Mouse (Mus musculus) spleen, adult 2 months (tissue): ENCODE data around the gene Ip6k1. TPM values are rescaled to one million over a fixed set of nuclear protein-coding genes. Genes with fewer than 3 reads are reported as not detected.
"Not testable (repeated sequence)": the region's sequence is repeated elsewhere in the genome, so short reads cannot be mapped to it uniquely, and the experiment has no call there.

Experiments used
- DNase-seq, 2 experiments: peaks; one replicate each; pipeline versions ENCODE4 v3.0.0 to v3.0.0-alpha.2; 2012 to 2021; ENCODE audit warnings: low spot score in 2 of 2, low read depth in 1 of 2
- H3K27ac ChIP-seq: fragments of 200-500 bp; 2 replicates; pipeline ENCODE4 v1.5.1; 2012; ENCODE audit warnings: low read length, inconsistent platforms; ENCODE audit not compliant: insufficient read depth
- H3K27me3 ChIP-seq: fragments of 200-500 bp; 2 replicates; pipeline ENCODE4 v1.6.1; 2012; ENCODE audit warnings: mild to moderate bottlenecking, moderate library complexity, low read length, inconsistent platforms; ENCODE audit not compliant: control insufficient read depth, insufficient read depth
- H3K36me3 ChIP-seq: fragments of 200-500 bp; 2 replicates; pipeline ENCODE4 v1.6.1; 2012; ENCODE audit warnings: mild to moderate bottlenecking, low read length, inconsistent platforms; ENCODE audit not compliant: control insufficient read depth, insufficient read depth
- H3K4me1 ChIP-seq: fragments of 200-500 bp; 2 replicates; pipeline ENCODE4 v1.6.1; 2011; ENCODE audit warnings: inconsistent platforms; ENCODE audit not compliant: control insufficient read depth, insufficient read depth, insufficient read length
- H3K4me3 ChIP-seq: fragments of 200-500 bp; 2 replicates; pipeline ENCODE4 v1.5.1; 2011; ENCODE audit warnings: mild to moderate bottlenecking, inconsistent platforms; ENCODE audit not compliant: insufficient read depth, insufficient read length; ENCODE audit errors: extremely low read depth
- CTCF ChIP-seq: fragments of 200-500 bp; IDR thresholded peaks from 2 replicates; pipeline ENCODE4 v1.5.1; 2011; ENCODE audit warnings: mild to moderate bottlenecking, inconsistent platforms; ENCODE audit not compliant: insufficient read depth, insufficient read length, insufficient replicate concordance; ENCODE audit errors: extremely low read depth
- POLR2A ChIP-seq: fragments of 200-500 bp; IDR thresholded peaks from 2 replicates; pipeline ENCODE4 v1.6.1; 2011; ENCODE audit warnings: low read depth, low read length, inconsistent platforms
- WGBS: fragments of 180-500 bp; shearing (Covaris S2); methylation state at CpG from one replicate; pipeline ENCODE4 v1.1.7; 2018; 5-methylcytosine and 5-hydroxymethylcytosine counted together
- polyA plus RNA-seq: library from polyadenylated mRNA; depleted of rRNA; stranded (reverse); fragments of >200 nt; gene quantifications from 2 replicates; pipeline ENCODE4 v1.2.3, GENCODE M21; 2012

The Ip6k1 gene
- polyA plus RNA-seq, 1 experiment: 118 TPM

DNA sequence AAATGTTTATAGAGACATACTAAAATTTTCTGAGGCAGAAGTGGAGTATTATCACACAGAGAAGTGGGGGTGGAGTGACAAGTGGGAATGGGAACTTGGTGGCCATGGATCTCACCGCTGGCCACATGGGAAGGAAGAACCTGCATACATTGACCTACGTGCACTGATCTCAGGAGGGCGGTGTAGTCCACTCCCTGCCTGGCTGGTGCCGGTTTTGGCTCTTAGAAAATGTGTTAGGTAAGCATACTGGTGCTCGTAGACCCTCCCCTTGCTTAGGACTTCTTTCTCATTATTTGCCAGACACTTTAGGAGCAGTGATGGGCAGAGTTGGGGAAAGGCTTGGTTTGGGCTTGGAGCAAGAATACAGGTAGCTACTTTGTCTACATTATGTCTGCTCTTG lies 5.7 kb downstream of the Ip6k1 start:
- peaks cover 7% of the 10 kb centered on the region; the same call in 1 of the 2 replicates for H3K4me1 ChIP-seq
- TF ChIP-seq POLR2A: no peak
- TF ChIP-seq CTCF: no peak
- no peak overlapping the region for H3K27ac ChIP-seq
- no peaks in the 10 kb centered on the region for H3K27me3 ChIP-seq
- peaks cover 3% of the 10 kb centered on the region for H3K36me3 ChIP-seq
- 91% methylated on average over 5 of the region's 5 CpGs for WGBS
- DNase-seq: no peak
- no peak overlapping the region for H3K4me3 ChIP-seq

DNA sequence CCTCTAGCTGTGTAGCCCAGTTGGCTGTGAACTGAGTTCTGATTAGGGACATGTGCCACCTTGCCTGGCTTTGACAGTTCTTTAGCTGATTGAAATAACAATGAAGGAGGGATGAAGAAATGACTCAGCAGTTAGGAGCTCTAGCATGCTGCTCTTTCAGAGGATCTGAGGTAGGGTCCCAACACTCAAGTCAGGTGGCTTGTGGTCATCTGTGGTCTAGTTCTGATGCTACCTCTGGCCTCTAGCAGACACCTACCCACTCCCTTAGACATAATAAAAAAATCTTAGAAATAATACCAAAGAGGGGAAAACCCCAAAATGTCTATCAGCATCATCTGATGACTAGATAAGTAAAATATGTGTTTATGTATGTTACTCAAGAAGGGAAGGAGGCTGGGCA lies 8.1 kb downstream of the Ip6k1 start:
- TF ChIP-seq POLR2A (no peak), CTCF (no peak)
- no peak overlapping the region for H3K4me3 ChIP-seq
- no peak overlapping the region for H3K27ac ChIP-seq
- H3K36me3 ChIP-seq: peaks cover 5% of the 10 kb centered on the region
- H3K4me1 ChIP-seq: 0 out of 2 replicates have a peak, but pooled peaks cover 2% of the 10 kb centered on the region
- no peaks in the 10 kb centered on the region for H3K27me3 ChIP-seq
- no peak for DNase-seq

DNA sequence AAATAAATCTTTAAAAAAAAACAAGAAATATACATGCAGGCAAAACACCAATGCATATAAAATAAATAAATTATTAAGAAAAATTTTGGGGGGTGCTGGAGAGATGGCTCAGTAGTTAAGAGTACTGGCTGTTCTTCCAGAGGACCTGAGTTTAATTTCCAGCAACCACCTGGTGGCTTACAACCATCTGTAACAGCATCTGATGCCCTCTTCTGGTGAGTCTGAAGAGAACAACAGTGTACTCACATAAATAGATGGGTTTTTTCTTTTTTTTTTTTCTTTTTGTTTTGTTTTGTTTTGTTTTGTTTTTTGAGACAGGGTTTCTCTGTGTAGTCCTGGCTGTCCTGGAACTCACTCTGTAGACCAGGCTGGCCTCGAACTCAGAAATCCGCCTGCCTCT lies 11.3 kb downstream of the Ip6k1 start:
- H3K27me3 ChIP-seq, H3K27ac ChIP-seq, DNase-seq, H3K4me1 ChIP-seq, H3K4me3 ChIP-seq, H3K36me3 ChIP-seq: not testable (repeated sequence)
- WGBS: 100% methylated on average over 2 of the region's 2 CpGs

DNA sequence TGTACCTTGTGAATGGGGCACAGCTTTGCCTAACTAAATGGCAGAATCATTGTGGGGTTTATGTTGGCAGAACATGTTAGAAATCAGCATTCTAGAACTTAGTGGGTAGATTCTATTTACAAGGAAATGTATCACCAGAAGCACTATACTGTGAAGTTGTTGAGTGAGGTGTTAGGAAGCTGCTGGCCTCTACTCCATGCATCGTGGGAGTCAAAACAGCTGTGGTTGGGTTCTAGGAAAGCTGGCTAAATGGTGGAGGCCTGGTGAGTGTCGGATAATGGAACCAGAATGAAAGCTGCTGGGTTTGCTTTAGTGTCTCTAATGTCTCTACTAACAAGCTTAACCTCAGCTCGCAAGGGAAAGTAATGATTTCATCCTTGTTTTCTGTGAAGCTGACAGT lies 14.8 kb downstream of the Ip6k1 start:
- 93% methylated on average over 3 of the region's 3 CpGs for WGBS
- TF ChIP-seq CTCF: no peak
- TF ChIP-seq POLR2A: no peak
- Histone ChIP-seq H3K4me1 (no peaks in the 10 kb centered on the region), H3K27ac (no peak overlapping the region), H3K36me3 (peaks cover 5% of the 10 kb centered on the region; the same call in 1 of the 2 replicates), H3K4me3 (no peak overlapping the region), H3K27me3 (no peaks in the 10 kb centered on the region)
- no peak for DNase-seq

DNA sequence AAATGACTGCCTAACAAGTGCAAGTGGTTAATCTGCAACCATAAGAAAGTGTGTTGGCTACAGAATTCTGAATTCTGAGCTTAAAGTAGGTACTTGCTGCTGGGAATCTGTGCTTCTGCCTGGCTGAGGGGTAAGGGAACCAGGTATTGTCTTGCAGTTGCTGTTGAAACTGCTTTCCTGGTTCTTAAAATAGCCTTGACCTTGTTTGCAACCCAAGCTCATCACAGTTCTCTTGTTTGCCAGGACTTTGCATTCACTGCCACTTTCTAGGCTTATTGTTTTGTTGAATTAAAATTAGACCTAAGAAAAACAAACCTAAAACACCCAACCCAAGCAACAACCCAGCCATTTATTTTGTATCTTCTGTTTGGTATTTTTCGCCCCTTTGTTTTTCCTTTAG lies 18.4 kb downstream of the Ip6k1 start:
- TF ChIP-seq CTCF: no peak
- WGBS: 90% methylated on average over 1 of the region's 1 CpGs
- H3K27ac ChIP-seq: no peak overlapping the region
- H3K4me3 ChIP-seq: no peak overlapping the region
- peaks cover 13% of the 10 kb centered on the region for H3K36me3 ChIP-seq
- no peaks in the 10 kb centered on the region for H3K27me3 ChIP-seq
- H3K4me1 ChIP-seq: no peaks in the 10 kb centered on the region
- no peak for DNase-seq

DNA sequence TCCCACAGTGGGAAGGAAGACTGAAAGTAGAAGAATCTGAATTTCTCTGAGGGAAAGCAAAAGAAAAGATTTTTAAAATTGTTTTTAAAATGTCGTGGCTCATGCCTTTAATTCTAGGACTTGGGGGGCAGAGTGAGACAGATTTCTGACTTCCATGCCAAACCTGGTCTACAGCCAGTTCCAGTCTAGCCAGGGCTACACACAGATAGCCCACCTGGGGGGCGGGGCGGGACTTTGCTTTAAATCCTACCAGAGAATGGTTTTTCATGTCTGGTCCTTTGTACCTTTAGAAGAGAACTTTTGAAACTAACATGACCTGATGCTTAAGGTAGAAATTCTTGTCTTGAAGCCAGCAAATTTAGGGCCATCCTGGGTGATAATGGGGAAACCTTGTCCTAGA lies 20.9 kb downstream of the Ip6k1 start:
- Histone ChIP-seq H3K36me3 (peaks cover 21% of the 10 kb centered on the region), H3K27ac (no peak overlapping the region), H3K27me3 (no peaks in the 10 kb centered on the region)

DNA sequence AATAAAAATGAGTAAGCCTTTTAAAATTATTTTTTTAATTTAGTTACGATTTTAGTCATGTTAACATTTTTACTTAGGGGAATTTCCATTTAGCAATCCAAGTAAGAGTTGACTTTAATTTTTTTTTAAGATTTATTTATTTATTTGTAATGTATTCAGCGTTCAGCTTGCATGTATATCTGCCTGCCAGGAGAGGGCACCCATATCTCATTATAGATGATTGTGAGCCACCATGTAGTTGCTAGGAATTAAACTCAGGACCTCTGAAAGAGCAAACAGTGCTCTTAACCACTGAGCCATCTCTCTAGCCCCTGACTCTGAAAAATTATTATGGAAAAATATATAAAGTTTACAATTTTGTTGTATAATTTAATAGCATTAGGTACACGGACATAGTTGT lies 24.3 kb downstream of the Ip6k1 start:
- no peak for TF ChIP-seq POLR2A
- no peak for TF ChIP-seq CTCF
- Histone ChIP-seq H3K4me3 (no peak overlapping the region), H3K36me3 (peaks cover 25% of the 10 kb centered on the region), H3K4me1 (no peaks in the 10 kb centered on the region), H3K27me3 (no peaks in the 10 kb centered on the region), H3K27ac (no peak overlapping the region)
- no peak for DNase-seq
- WGBS: 86% methylated on average over 3 of the region's 3 CpGs

More for the DNA sequence above, 20.9 kb downstream of the Ip6k1 start:
- DNase-seq: no peak
- TF ChIP-seq POLR2A (no peak), CTCF (no peak)
- 90% methylated on average over 3 of the region's 3 CpGs for WGBS
- Histone ChIP-seq H3K4me3 (no peak overlapping the region), H3K4me1 (no peaks in the 10 kb centered on the region)

DNA sequence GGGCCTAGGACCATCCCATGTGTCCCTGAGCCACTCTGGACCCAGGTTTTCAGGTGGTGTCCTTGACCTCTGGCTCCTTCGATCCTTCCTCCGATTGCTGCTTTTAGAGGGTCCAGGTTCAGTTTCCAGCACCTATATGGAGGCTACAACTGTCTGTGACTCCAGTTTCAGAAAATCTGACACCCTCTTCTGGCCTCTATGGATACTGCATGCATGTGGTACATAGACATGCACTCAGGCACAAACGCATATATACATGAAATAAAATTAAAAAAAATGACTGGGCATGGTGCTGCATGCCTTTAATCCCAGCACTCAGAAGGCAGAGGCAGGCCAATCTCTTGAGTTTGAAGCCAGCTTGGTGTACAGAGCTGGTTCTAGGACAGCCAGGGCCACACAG lies 25.6 kb downstream of the Ip6k1 start:
- H3K27ac ChIP-seq: no peak overlapping the region
- DNase-seq: no peak
- no peaks in the 10 kb centered on the region for H3K27me3 ChIP-seq
- no peak for TF ChIP-seq CTCF
- no peak for TF ChIP-seq POLR2A
- WGBS: 99% methylated on average over 3 of the region's 3 CpGs
- H3K36me3 ChIP-seq: peaks cover 26% of the 10 kb centered on the region
- H3K4me1 ChIP-seq: no peaks in the 10 kb centered on the region
- H3K4me3 ChIP-seq: no peak overlapping the region
